Mouse (Mus musculus) left cerebral cortex, adult 8-10 months (tissue): ENCODE measurements at regions not wholly inside any gene's neighbourhood (a gene's known extent, or its start where the extent isn't known, plus 50 kb on each side); places are given as distances from the start of the nearest gene placed in this dataset.

Experiments
- DNase-seq, 2 experiments: peaks; one replicate each; pipeline ENCODE4 v3.0.0; 2022; ENCODE audit warnings: low spot score in 2 of 2

GRCm38 (mm10) chr9:105582944-105583343 lies 55.8 kb upstream of the Atp2c1 start:
- DNase-seq = peak in 1 of 2 experiments; percentile 17

GRCm38 (mm10) chr9:105579601-105580000 lies 52.5 kb upstream of the Atp2c1 start:
- DNase-seq = no peak
